In genomic region chr2:141816266-141816665, GRCm38 (mm10) we compare ENCODE assay signal across 25 mouse cellular contexts.
DNase-seq lines count a peak whose midpoint lies in the region; ATAC-seq and TF ChIP-seq lines count a peak whose summit lies in the region.
"Had no signal": no experiment of that assay in that cellular context is flagged by ENCODE, and none has a peak within 500 bp of the region (broad histone marks: within the 10 kb centered on the region; RNA-seq: fewer than 3 reads in every experiment).

No protein-coding gene starts in this region.

- no peak for DNase-seq in cerebellum, adult 8-10 months
- peak; percentile 45 for DNase-seq in midbrain, embryonic 11.5 days (ENCODE audit: low spot score, missing footprints)
- DNase-seq in midbrain, postnatal 0 days (ENCODE audit: low spot score) = no peak
- peak; percentile 58 for DNase-seq in cerebellum, adult 9-11 months
- no peak for DNase-seq in kidney, postnatal 10 days
- DNase-seq in heart, postnatal 36 days = no peak
- DNase-seq in frontal cortex, postnatal 25 days (ENCODE audit: low spot score in 2 of 2) = no peak
- DNase-seq: adrenal gland, adult 8-10 months; adrenal gland, postnatal 25 days; forebrain, postnatal 0 days; gastrocnemius, postnatal 25 days; heart, adult 18-20 months; heart, postnatal 10 days; heart, postnatal 4 days; kidney, adult 18-20 months had no signal

- no peaks in the 10 kb centered on the region for H3K9me3 ChIP-seq in midbrain, embryonic 11.5 days (ENCODE audit: control insufficient read depth, low read length)
- no peaks in the 10 kb centered on the region for H3K9me3 ChIP-seq in midbrain, postnatal 0 days (ENCODE audit: low read length)
- H3K9me3 ChIP-seq: forebrain, embryonic 10.5 days; forebrain, embryonic 13.5 days; heart, embryonic 12.5 days; heart, embryonic 15.5 days had no signal

- no peak overlapping the region for H3K27ac ChIP-seq in midbrain, embryonic 11.5 days (ENCODE audit: low read depth, low read length)
- H3K27ac ChIP-seq in midbrain, postnatal 0 days (ENCODE audit: low read depth, low read length) = no peak overlapping the region
- H3K27ac ChIP-seq: forebrain, embryonic 10.5 days; forebrain, embryonic 13.5 days; heart, embryonic 15.5 days; hindbrain, embryonic 14.5 days; hindbrain, postnatal 0 days had no signal

- H3K36me3 ChIP-seq in midbrain, embryonic 11.5 days (ENCODE audit: control insufficient read depth, insufficient read depth, low read length) = no peaks in the 10 kb centered on the region
- no peaks in the 10 kb centered on the region for H3K36me3 ChIP-seq in midbrain, postnatal 0 days (ENCODE audit: insufficient read depth, low read length)
- H3K36me3 ChIP-seq: forebrain, embryonic 10.5 days; heart, embryonic 12.5 days; heart, embryonic 15.5 days had no signal

- no peak for TF ChIP-seq CTCF in midbrain, postnatal 0 days (IDR thresholded peaks at IDR 0.05)

- ATAC-seq in cerebellum, adult (ENCODE audit: insufficient number of reproducible peaks, low FRiP score, low TSS enrichment) = peak; percentile 37; the same call in 1 of the 2 replicates
- ATAC-seq in midbrain, embryonic 11.5 days (ENCODE audit: low FRiP score) = no peak
- no peak for ATAC-seq in midbrain, postnatal 0 days (ENCODE audit: low FRiP score)
- ATAC-seq: activated CD4-positive, CD25-positive, alpha-beta regulatory T cell, adult 4 months; forebrain, postnatal 0 days; hindbrain, postnatal 0 days; inflammation-experienced regulatory T-cells, adult 6 months; intestine, embryonic 16.5 days had no signal

- H3K27me3 ChIP-seq in midbrain, embryonic 11.5 days (ENCODE audit: control insufficient read depth, insufficient read depth, low read length) = no peaks in the 10 kb centered on the region
- H3K27me3 ChIP-seq in midbrain, postnatal 0 days (ENCODE audit: insufficient read depth, low read length) = no peaks in the 10 kb centered on the region
- H3K27me3 ChIP-seq: forebrain, embryonic 13.5 days; heart, embryonic 12.5 days; heart, embryonic 15.5 days had no signal

- no peak overlapping the region for H3K4me2 ChIP-seq in midbrain, embryonic 11.5 days
- no peak overlapping the region for H3K4me2 ChIP-seq in midbrain, postnatal 0 days (ENCODE audit: low read depth, low read length, poor library complexity, severe bottlenecking)
- H3K4me2 ChIP-seq: forebrain, embryonic 13.5 days; heart, embryonic 12.5 days; heart, embryonic 15.5 days; hindbrain, embryonic 14.5 days had no signal

- intact Hi-C loops in heart, postnatal 36 days (cut with DNase I) = no loop called here

- H3K4me3 ChIP-seq in midbrain, embryonic 11.5 days (ENCODE audit: low read depth, low read length) = no peak overlapping the region
- no peak overlapping the region for H3K4me3 ChIP-seq in midbrain, postnatal 0 days (ENCODE audit: low read depth, low read length)
- H3K4me3 ChIP-seq: forebrain, embryonic 10.5 days; forebrain, embryonic 13.5 days; heart, embryonic 12.5 days; heart, embryonic 15.5 days had no signal

- 90% methylated on average over 4 of the region's 4 CpGs for WGBS in midbrain, embryonic 11.5 days
- WGBS in midbrain, postnatal 0 days = 92% methylated on average over 4 of the region's 4 CpGs

- H3K4me1 ChIP-seq in midbrain, embryonic 11.5 days (ENCODE audit: control insufficient read depth, insufficient read depth, low read length) = no peaks in the 10 kb centered on the region
- no peaks in the 10 kb centered on the region for H3K4me1 ChIP-seq in midbrain, postnatal 0 days (ENCODE audit: insufficient read depth, low read length)
- H3K4me1 ChIP-seq: forebrain, embryonic 10.5 days; forebrain, embryonic 13.5 days; heart, embryonic 12.5 days; heart, embryonic 15.5 days had no signal

- no peak overlapping the region for H3K9ac ChIP-seq in midbrain, embryonic 11.5 days (ENCODE audit: low read length)
- no peak overlapping the region for H3K9ac ChIP-seq in midbrain, postnatal 0 days (replicated peaks; ENCODE audit: low read length, poor library complexity, severe bottlenecking)
- H3K9ac ChIP-seq: forebrain, embryonic 13.5 days; forebrain, postnatal 0 days; heart, embryonic 12.5 days; heart, embryonic 15.5 days; hindbrain, embryonic 14.5 days had no signal

Comparison
In these comparisons a context has a peak if more than half of its experiments do, and no peak if none do; other contexts are left out.
1. DNase-seq: peak in midbrain, embryonic 11.5 days (single experiment) and cerebellum, adult 9-11 months (single experiment); none in cerebellum, adult 8-10 months (single experiment), midbrain, postnatal 0 days (single experiment), kidney, postnatal 10 days (single experiment), heart, postnatal 36 days (0 of 2) and frontal cortex, postnatal 25 days (0 of 2).